Mouse (Mus musculus) kidney, adult 2 months (tissue): ENCODE data around the gene Zic3. TPM values are rescaled to one million over a fixed set of nuclear protein-coding genes. Genes with fewer than 3 reads are reported as not detected.

Source experiments
- DNase-seq: peaks from one replicate; pipeline ENCODE4 v3.0.0; 2021
- H3K27ac ChIP-seq: fragments of 200-500 bp; 2 replicates; pipeline ENCODE4 v1.5.1; 2012; ENCODE audit warnings: low read depth, low read length, control low read depth, inconsistent platforms; ENCODE audit not compliant: insufficient read depth
- H3K27me3 ChIP-seq: fragments of 200-500 bp; replicated peaks from 2 replicates; pipeline ENCODE4 v1.6.1; 2012; ENCODE audit warnings: mild to moderate bottlenecking, moderate library complexity, low read length, inconsistent platforms; ENCODE audit not compliant: control insufficient read depth, insufficient read depth
- H3K36me3 ChIP-seq: fragments of 200-500 bp; 2 replicates; pipeline ENCODE4 v1.6.1; 2012; ENCODE audit warnings: mild to moderate bottlenecking, moderate library complexity, low read length, inconsistent platforms; ENCODE audit not compliant: control insufficient read depth, insufficient read depth
- H3K4me1 ChIP-seq: fragments of 200-500 bp; 2 replicates; pipeline ENCODE4 v1.6.1; 2011; ENCODE audit warnings: low read length; ENCODE audit not compliant: control insufficient read depth, insufficient read depth
- H3K4me3 ChIP-seq: fragments of 200-500 bp; 2 replicates; pipeline ENCODE4 v1.5.1; 2011; ENCODE audit warnings: mild to moderate bottlenecking, low read depth, low read length, control low read depth; ENCODE audit not compliant: insufficient read depth
- CTCF ChIP-seq: fragments of 200-500 bp; conservative IDR thresholded peaks from 2 replicates; pipeline ENCODE4 v1.5.1; 2011; ENCODE audit warnings: low read depth, mild to moderate bottlenecking, control low read depth, low read length, moderate library complexity, mixed read lengths; ENCODE audit not compliant: insufficient read depth, insufficient read length
- POLR2A ChIP-seq: fragments of 200-500 bp; IDR thresholded peaks from one replicate; pipeline ENCODE4 v1.6.1; 2011; ENCODE audit warnings: low read depth, low read length, control low read depth
- WGBS: fragments of 180-500 bp; shearing (Covaris S2); methylation state at CpG from one replicate; pipeline ENCODE4 v1.1.7; 2018; 5-methylcytosine and 5-hydroxymethylcytosine counted together
- polyA plus RNA-seq: library from polyadenylated mRNA; depleted of rRNA; stranded (reverse); fragments of >200 nt; gene quantifications from 2 replicates; pipeline ENCODE4 v1.2.3, GENCODE M21; 2012

Gene Zic3
- polyA plus RNA-seq, 1 experiment: not detected

GRCm38 (mm10) chrX:58018720-58019119 lies 3.8 kb upstream of the Zic3 start:
- no peak for TF ChIP-seq CTCF
- no peak overlapping the region for H3K27ac ChIP-seq
- DNase-seq: no peak
- H3K36me3 ChIP-seq: no peaks in the 10 kb centered on the region
- no peak overlapping the region for H3K4me3 ChIP-seq
- WGBS: 7% methylated on average over 24 of the region's 24 CpGs
- no peaks in the 10 kb centered on the region for H3K4me1 ChIP-seq
- no peaks in the 10 kb centered on the region; the same call in 1 of the 2 replicates for H3K27me3 ChIP-seq

DNA sequence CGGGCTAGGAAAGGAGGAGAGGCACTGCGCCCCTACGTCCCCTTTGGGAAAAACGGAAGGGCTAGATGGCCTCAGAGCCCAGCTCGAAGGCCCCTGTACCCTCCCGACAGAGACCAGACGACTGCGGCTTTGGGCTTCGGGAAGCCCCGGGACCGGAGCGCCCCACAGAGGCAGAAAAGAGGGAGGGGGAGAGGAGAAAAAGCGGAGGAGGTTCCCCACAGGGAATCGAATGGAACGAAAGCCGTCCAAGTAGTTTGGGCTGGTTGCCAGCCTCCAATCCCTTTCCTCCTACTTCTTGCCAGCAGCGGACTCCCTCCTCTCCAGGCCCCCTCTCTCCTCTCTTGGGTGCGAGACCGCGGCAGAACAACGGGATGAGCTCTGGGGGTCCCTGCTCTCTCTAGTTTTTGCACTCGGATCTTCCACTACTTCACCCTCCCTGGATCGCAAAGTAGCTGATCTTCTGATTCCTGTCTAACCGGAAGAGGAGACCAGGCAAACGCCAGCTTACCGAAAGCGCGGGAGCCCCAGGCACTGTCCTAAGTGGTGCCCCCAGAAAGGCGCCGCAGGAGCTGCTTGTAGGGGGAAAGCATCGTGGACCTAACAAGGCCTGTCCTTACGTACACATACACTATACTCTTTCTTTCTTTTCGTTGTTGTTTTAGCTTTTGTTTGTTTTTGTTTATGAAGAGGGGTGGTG lies 3.1 kb upstream of the Zic3 start:
- Histone ChIP-seq H3K27me3 (no peaks in the 10 kb centered on the region; the same call in 1 of the 2 replicates), H3K4me1 (no peaks in the 10 kb centered on the region), H3K27ac (no peak overlapping the region), H3K4me3 (no peak overlapping the region), H3K36me3 (no peaks in the 10 kb centered on the region)
- no peak for DNase-seq
- TF ChIP-seq POLR2A: no peak
- TF ChIP-seq CTCF: no peak
- WGBS: 2% methylated on average over 32 of the region's 33 CpGs

- no peaks in the 10 kb centered on the region for H3K4me1 ChIP-seq
- H3K4me3 ChIP-seq: no peak overlapping the region
- 12% methylated on average over 9 of the region's 9 CpGs for WGBS
- H3K36me3 ChIP-seq: no peaks in the 10 kb centered on the region
- H3K27ac ChIP-seq: no peak overlapping the region
- H3K27me3 ChIP-seq: 0 out of 2 replicates have a peak, but pooled peaks cover 2% of the 10 kb centered on the region
- TF ChIP-seq CTCF: no peak
- no peak for TF ChIP-seq POLR2A
- DNase-seq: no peak
Measured at GRCm38 (mm10) chrX:58027631-58028030, 5.1 kb downstream of the Zic3 start.

DNA sequence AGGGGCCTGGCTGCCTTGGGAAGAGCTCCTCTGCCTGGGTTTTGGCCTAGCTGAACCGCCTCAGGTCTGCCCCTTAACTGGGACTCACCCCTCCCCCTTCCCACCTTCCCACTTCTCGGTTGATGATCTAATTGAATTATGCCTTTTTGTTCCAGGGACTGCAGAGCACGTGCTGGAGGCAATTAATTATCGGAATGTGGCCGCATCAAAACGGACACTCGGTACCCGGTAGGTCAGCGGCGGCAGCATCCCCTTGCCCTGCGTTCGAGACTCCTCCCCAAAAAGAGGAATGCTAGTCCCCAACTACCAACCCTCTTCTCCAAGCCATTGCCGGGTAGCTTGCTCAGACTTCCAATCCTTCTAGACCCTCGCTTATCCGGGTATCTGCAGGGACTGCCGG lies 5.6 kb downstream of the Zic3 start:
- no peak for DNase-seq
- no peaks in the 10 kb centered on the region for H3K36me3 ChIP-seq
- no peak overlapping the region for H3K27ac ChIP-seq
- H3K27me3 ChIP-seq: 0 out of 2 replicates have a peak, but pooled peaks cover 2% of the 10 kb centered on the region
- no peak overlapping the region for H3K4me3 ChIP-seq
- no peak for TF ChIP-seq POLR2A
- no peak for TF ChIP-seq CTCF
- H3K4me1 ChIP-seq: no peaks in the 10 kb centered on the region
- 5% methylated on average over 16 of the region's 16 CpGs for WGBS

- Histone ChIP-seq H3K36me3 (no peaks in the 10 kb centered on the region), H3K4me1 (no peaks in the 10 kb centered on the region), H3K27me3 (peaks cover 2% of the 10 kb centered on the region; the same call in 1 of the 2 replicates), H3K27ac (no peak overlapping the region), H3K4me3 (no peak overlapping the region)
- WGBS: 8% methylated on average over 8 of the region's 8 CpGs
- TF ChIP-seq CTCF (no peak), POLR2A (no peak)
- no peak for DNase-seq
Measured at GRCm38 (mm10) chrX:58028858-58029257, 6.4 kb downstream of the Zic3 start.

GRCm38 (mm10) chrX:58030100-58030834 lies 7.8 kb downstream of the Zic3 start:
- peak overlapping the region; percentile 16; the same call in 1 of the 2 replicates for H3K4me3 ChIP-seq

More at GRCm38 (mm10) chrX:58030100-58030834, 7.8 kb downstream of the Zic3 start:
- peaks cover 2% of the 10 kb centered on the region; the same call in 1 of the 2 replicates for H3K27me3 ChIP-seq
- DNase-seq: peak; percentile 22
- TF ChIP-seq POLR2A (no peak), CTCF (no peak)
- no peak overlapping the region for H3K27ac ChIP-seq
- no peaks in the 10 kb centered on the region for H3K36me3 ChIP-seq
- no peaks in the 10 kb centered on the region for H3K4me1 ChIP-seq
- WGBS: under 1% methylated on average over 48 of the region's 48 CpGs
